Mouse (Mus musculus) spleen, adult 2 months (tissue): ENCODE measurements around the gene Mapk8ip3. TPM values are rescaled to one million over a fixed set of nuclear protein-coding genes. Genes with fewer than 3 reads are reported as not detected.
"Not testable (repeated sequence)": the region's sequence is repeated elsewhere in the genome, so short reads cannot be mapped to it uniquely, and the experiment has no call there.

Source experiments
- DNase-seq, 2 experiments: peaks; one replicate each; pipeline versions ENCODE4 v3.0.0 to v3.0.0-alpha.2; 2012 to 2021; ENCODE audit warnings: low spot score in 2 of 2, low read depth in 1 of 2
- H3K27ac ChIP-seq: fragments of 200-500 bp; 2 replicates; pipeline ENCODE4 v1.5.1; 2012; ENCODE audit warnings: low read length, inconsistent platforms; ENCODE audit not compliant: insufficient read depth
- H3K27me3 ChIP-seq: fragments of 200-500 bp; 2 replicates; pipeline ENCODE4 v1.6.1; 2012; ENCODE audit warnings: mild to moderate bottlenecking, moderate library complexity, low read length, inconsistent platforms; ENCODE audit not compliant: control insufficient read depth, insufficient read depth
- H3K36me3 ChIP-seq: fragments of 200-500 bp; 2 replicates; pipeline ENCODE4 v1.6.1; 2012; ENCODE audit warnings: mild to moderate bottlenecking, low read length, inconsistent platforms; ENCODE audit not compliant: control insufficient read depth, insufficient read depth
- H3K4me1 ChIP-seq: fragments of 200-500 bp; 2 replicates; pipeline ENCODE4 v1.6.1; 2011; ENCODE audit warnings: inconsistent platforms; ENCODE audit not compliant: control insufficient read depth, insufficient read depth, insufficient read length
- H3K4me3 ChIP-seq: fragments of 200-500 bp; 2 replicates; pipeline ENCODE4 v1.5.1; 2011; ENCODE audit warnings: mild to moderate bottlenecking, inconsistent platforms; ENCODE audit not compliant: insufficient read depth, insufficient read length; ENCODE audit errors: extremely low read depth
- CTCF ChIP-seq: fragments of 200-500 bp; IDR thresholded peaks from 2 replicates; pipeline ENCODE4 v1.5.1; 2011; ENCODE audit warnings: mild to moderate bottlenecking, inconsistent platforms; ENCODE audit not compliant: insufficient read depth, insufficient read length, insufficient replicate concordance; ENCODE audit errors: extremely low read depth
- POLR2A ChIP-seq: fragments of 200-500 bp; IDR thresholded peaks from 2 replicates; pipeline ENCODE4 v1.6.1; 2011; ENCODE audit warnings: low read depth, low read length, inconsistent platforms
- WGBS: fragments of 180-500 bp; shearing (Covaris S2); methylation state at CpG from one replicate; pipeline ENCODE4 v1.1.7; 2018; 5-methylcytosine and 5-hydroxymethylcytosine counted together
- polyA plus RNA-seq: library from polyadenylated mRNA; depleted of rRNA; stranded (reverse); fragments of >200 nt; gene quantifications from 2 replicates; pipeline ENCODE4 v1.2.3, GENCODE M21; 2012

Gene Mapk8ip3
- polyA plus RNA-seq, 1 experiment = 135 TPM

DNA sequence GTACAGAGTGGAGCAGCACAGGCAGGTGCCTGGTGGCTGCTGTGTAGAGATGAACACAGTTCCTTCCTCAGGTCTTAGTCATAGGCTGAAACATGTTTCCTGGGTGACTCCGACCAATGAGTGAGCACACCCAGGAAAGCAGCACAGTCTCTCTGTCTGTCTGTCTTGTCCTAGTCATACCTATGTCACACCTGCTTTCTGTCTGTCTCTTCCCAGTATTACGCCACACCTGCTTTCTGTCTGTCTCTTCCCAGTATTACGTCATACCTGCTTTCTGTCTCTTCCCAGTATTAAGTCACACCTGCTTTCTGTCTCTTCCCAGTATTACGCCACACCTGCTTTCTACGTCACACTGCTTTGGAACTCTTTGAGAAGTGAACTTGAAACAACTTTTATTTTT, 11.4 kb upstream of the Mapk8ip3 start:
- Histone ChIP-seq H3K27ac (no peak overlapping the region), H3K4me3 (no peak overlapping the region), H3K27me3 (no peaks in the 10 kb centered on the region), H3K36me3 (peaks cover 18% of the 10 kb centered on the region), H3K4me1 (no peaks in the 10 kb centered on the region)
- no peak for DNase-seq
- no peak for TF ChIP-seq POLR2A
- TF ChIP-seq CTCF = no peak
- WGBS = 96% methylated on average over 5 of the region's 5 CpGs

DNA sequence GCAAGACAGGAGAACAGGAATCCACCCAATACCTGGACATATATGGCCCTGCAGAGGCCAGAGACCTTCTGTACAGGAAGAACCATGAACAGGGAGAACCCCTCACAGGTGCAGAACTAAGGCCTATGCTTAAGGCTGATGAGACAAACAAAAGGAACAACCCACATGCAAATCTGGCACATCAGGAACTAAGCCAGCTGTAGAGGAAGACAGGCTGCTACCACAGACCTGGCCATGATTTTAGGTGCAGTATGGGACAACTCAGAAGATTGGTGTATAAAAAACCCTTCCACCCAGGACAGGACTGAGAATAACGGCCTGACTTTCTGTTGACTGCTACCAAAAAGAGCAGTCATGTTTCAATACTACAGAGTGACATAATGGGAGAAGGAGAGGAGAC, 6.8 kb upstream of the Mapk8ip3 start:
- Histone ChIP-seq H3K27ac (peak overlapping the region; percentile 66; the same call in 1 of the 2 replicates), H3K36me3 (peaks cover 13% of the 10 kb centered on the region)
- not testable (repeated sequence) for H3K27me3 ChIP-seq, H3K4me3 ChIP-seq, H3K4me1 ChIP-seq
- WGBS = 72% methylated on average over 1 of the region's 1 CpGs
- peak in 1 of 2 experiments; percentile 16 for DNase-seq

DNA sequence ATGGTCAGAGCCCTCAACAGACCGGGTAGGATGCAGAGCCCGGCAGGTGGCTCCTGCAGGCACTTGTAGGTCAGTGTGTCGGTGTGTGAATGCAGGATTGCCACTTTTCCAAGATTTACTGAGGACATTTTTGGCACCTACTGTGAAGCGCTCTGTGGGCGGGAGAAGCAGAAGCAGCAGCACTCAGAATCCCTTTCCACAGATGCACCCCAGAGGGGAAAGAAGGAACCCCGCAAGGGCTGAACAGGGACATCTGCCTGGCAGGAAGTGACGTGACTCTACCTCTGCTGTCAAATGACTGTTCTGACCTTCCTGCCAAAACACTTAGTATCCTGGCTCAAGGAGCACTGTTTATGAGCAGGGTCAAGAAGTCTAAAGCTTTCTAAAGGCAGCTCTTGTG, 6.3 kb upstream of the Mapk8ip3 start:
- Histone ChIP-seq H3K4me1 (peaks cover 4% of the 10 kb centered on the region; the same call in 1 of the 2 replicates), H3K27me3 (no peaks in the 10 kb centered on the region), H3K4me3 (no peak overlapping the region), H3K27ac (peak overlapping the region; percentile 67), H3K36me3 (peaks cover 10% of the 10 kb centered on the region)
- TF ChIP-seq POLR2A (no peak), CTCF (no peak)
- DNase-seq = peak in 1 of 2 experiments; percentile 6
- WGBS = 90% methylated on average over 7 of the region's 7 CpGs

DNA sequence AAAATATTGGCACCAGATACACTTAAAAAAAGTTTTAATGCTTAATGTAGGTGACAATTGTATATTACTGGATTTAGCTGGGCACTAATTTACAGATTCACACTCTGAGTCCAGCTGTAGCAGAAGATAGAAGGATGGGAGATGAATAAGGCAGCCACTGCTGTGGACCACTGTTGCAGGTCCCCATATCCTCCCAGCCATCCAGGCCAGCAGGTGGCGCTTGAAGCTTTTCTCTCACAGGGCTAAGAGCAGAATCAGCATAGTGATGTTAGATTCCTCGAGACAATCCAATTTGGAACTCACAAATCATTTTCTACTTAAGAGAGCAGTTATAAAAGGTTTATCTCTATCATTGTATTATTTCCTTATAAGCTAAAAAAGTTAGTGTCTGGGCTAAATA, 5.7 kb upstream of the Mapk8ip3 start:
- WGBS = 3% methylated on average over 2 of the region's 2 CpGs
- H3K4me3 ChIP-seq, H3K36me3 ChIP-seq, H3K27ac ChIP-seq, H3K27me3 ChIP-seq, H3K4me1 ChIP-seq: not testable (repeated sequence)
- TF ChIP-seq CTCF = peak; percentile 35; the same call in 1 of the 2 replicates
- peak in 1 of 2 experiments; percentile 37 for DNase-seq

DNA sequence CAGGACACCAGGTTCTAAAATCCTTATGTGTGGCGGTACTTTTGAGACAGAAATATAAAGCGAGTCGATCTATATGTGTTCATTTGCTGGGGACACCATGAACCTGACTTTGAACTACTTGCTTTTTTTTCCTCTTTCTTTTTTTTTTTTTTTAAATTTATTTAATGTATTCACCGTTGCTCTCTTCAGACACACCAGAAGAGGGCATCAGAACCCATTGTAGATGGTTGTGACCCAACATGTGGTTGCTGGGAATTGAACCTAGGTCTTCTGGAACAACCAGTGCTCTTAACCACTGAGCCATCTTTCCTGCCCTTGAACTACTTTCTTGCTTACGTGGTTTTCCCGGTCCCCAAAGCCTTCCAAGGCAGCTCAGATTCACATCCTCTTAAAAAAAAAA, 489 bp upstream of the Mapk8ip3 start:
- no peak for DNase-seq
- WGBS = 42% methylated on average over 6 of the region's 6 CpGs
- TF ChIP-seq CTCF (no peak), POLR2A (no peak)

DNA sequence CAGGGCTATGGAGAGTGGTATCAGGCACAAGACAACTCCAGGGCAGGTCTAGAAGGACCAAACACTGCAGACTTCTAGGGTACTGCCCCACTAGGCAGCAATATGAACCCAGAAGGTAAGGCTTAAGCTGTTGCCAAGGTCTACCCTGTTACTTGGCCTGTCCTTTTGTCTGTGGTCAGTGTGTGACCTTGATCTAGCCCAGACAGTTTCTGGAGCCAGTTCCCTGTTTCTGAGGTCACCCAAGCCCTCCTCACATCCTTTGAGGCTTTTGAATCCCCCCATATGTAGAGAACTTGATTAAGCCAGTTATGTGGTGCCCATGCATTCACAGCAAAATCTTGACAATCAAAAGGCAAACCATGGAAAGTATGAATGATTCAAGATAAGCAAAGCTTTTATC, 1.1 kb downstream of the Mapk8ip3 start:
- Histone ChIP-seq H3K27ac (no peak overlapping the region), H3K36me3 (0 out of 2 replicates have a peak, but pooled peaks cover 2% of the 10 kb centered on the region), H3K4me3 (no peak overlapping the region), H3K4me1 (peaks cover 5% of the 10 kb centered on the region; the same call in 1 of the 2 replicates), H3K27me3 (no peaks in the 10 kb centered on the region)
- no peak for TF ChIP-seq CTCF
- no peak for TF ChIP-seq POLR2A
- DNase-seq = no peak

More for the DNA sequence above, 489 bp upstream of the Mapk8ip3 start:
- H3K4me1 ChIP-seq = peaks cover 5% of the 10 kb centered on the region; the same call in 1 of the 2 replicates
- peak overlapping the region; percentile 91 for H3K4me3 ChIP-seq
- H3K36me3 ChIP-seq = 0 out of 2 replicates have a peak, but pooled peaks cover 2% of the 10 kb centered on the region
- no peaks in the 10 kb centered on the region for H3K27me3 ChIP-seq
- peak overlapping the region; percentile 83 for H3K27ac ChIP-seq

DNA sequence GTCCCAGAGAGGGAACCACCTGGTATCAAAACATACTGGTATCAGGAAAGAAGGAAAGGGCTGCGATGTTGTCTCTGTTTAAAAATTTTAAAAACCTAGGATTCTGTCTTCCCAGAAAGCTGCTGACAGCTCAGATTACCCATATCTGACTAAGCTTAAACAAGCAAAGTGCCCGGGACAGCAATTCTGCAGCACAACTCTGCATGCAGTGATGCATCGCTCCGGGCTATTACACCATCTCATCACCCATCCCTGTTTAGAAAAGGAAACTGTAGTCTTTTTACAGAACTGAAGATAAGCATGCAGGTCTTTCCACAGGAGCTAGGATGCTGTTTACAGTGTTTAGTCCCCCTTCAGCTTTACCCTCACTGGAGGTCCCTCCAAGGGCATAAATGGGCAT, 1.9 kb downstream of the Mapk8ip3 start:
- H3K36me3 ChIP-seq = 0 out of 2 replicates have a peak, but pooled peaks cover 2% of the 10 kb centered on the region
- peaks cover 5% of the 10 kb centered on the region; the same call in 1 of the 2 replicates for H3K4me1 ChIP-seq
- H3K4me3 ChIP-seq = no peak overlapping the region
- H3K27me3 ChIP-seq = no peaks in the 10 kb centered on the region
- H3K27ac ChIP-seq = no peak overlapping the region
- TF ChIP-seq CTCF (no peak), POLR2A (no peak)
- no peak for DNase-seq
- WGBS = 92% methylated on average over 4 of the region's 4 CpGs
